13 mouse cellular contexts compared by ENCODE assay signal in the genomic region with DNA sequence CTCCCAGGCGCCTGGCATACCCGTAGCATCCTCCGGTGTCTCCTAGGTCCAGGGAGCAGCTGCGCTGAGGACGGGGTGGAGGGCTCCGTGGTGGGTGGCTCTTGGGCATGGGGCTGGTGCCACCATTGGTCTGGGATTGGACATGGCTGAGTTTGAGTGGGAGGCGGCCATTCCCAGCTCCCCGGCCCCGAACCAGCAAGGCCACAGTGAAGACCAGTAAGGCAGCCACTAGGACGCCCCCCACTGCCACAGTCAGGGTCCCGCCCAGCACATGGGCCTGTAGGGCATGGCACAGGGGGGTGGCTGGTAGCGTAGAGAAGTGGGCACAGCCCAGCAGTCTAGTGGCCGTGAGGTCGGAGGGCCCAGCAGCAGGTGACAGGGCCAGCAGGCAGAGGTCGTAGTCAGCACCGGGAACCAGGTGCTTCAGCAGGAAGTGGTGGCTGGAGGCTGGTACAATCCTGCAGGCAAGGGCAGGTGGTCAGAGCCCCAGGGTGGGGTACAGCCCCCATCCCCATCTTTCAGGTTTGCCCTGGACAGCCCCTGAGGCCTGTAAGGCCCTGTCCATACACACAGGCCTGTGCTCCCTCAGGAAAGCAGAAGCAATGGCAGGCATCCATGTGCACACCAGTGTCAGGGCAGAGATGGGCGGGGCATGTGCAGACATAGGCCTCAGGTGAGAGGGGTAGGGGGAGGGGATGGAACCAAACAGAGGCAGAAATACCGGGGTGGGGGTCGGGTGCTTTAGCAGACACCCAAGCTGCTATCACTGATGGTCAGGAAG. TPM values are rescaled to one million over a fixed set of nuclear protein-coding genes. Genes with fewer than 3 reads are reported as not detected.
A peak's percentile ranks its signal among the peaks of the same experiment; 100 is the strongest.
DNase-seq lines count a peak whose midpoint lies in the region; ATAC-seq lines count a peak whose summit lies in the region.
"Had no signal": no experiment of that assay in that cellular context is flagged by ENCODE, and none has a peak within 500 bp of the region (broad histone marks: within the 10 kb centered on the region; RNA-seq: fewer than 3 reads in every experiment).

No protein-coding gene starts in this region.

- H3K9ac ChIP-seq in forebrain, embryonic 15.5 days (replicated peaks): peak overlapping the region; percentile 13; the same call in 1 of the 2 replicates
- H3K9ac ChIP-seq in forebrain, embryonic 16.5 days (replicated peaks; ENCODE audit: low read depth, low read length): no peak overlapping the region
- no peak overlapping the region for H3K9ac ChIP-seq in midbrain, embryonic 15.5 days
- no peak overlapping the region for H3K9ac ChIP-seq in hindbrain, embryonic 14.5 days
- 0 out of 2 replicates have a peak overlapping the region, but pooled peaks have one; percentile 4 for H3K9ac ChIP-seq in neural tube, embryonic 15.5 days (replicated peaks)
- H3K9ac ChIP-seq: heart, embryonic 13.5 days; lung, embryonic 14.5 days had no signal

- H3K4me1 ChIP-seq in forebrain, embryonic 15.5 days: peaks cover 42% of the 10 kb centered on the region
- peaks cover 32% of the 10 kb centered on the region for H3K4me1 ChIP-seq in forebrain, embryonic 16.5 days (replicated peaks; ENCODE audit: control insufficient read depth, insufficient read depth, low read length)
- peaks cover 47% of the 10 kb centered on the region for H3K4me1 ChIP-seq in midbrain, embryonic 10.5 days
- peaks cover 38% of the 10 kb centered on the region for H3K4me1 ChIP-seq in midbrain, embryonic 15.5 days
- peaks cover 26% of the 10 kb centered on the region for H3K4me1 ChIP-seq in hindbrain, embryonic 14.5 days (replicated peaks; ENCODE audit: control insufficient read depth, insufficient read depth, low read length)
- peaks cover 52% of the 10 kb centered on the region for H3K4me1 ChIP-seq in neural tube, embryonic 15.5 days

- WGBS in forebrain, embryonic 15.5 days: 91% methylated on average over 19 of the region's 19 CpGs
- WGBS in forebrain, embryonic 16.5 days: 88% methylated on average over 19 of the region's 19 CpGs
- WGBS in midbrain, embryonic 10.5 days: 90% methylated on average over 19 of the region's 19 CpGs
- WGBS in midbrain, embryonic 15.5 days: 90% methylated on average over 19 of the region's 19 CpGs
- 88% methylated on average over 19 of the region's 19 CpGs for WGBS in hindbrain, embryonic 14.5 days
- WGBS in neural tube, embryonic 15.5 days: 94% methylated on average over 19 of the region's 19 CpGs

- H3K4me3 ChIP-seq in forebrain, embryonic 15.5 days: no peak overlapping the region
- no peak overlapping the region for H3K4me3 ChIP-seq in forebrain, embryonic 16.5 days (replicated peaks; ENCODE audit: low read length)
- peak overlapping the region; percentile 95; the same call in 1 of the 2 replicates for H3K4me3 ChIP-seq in midbrain, embryonic 10.5 days
- no peak overlapping the region for H3K4me3 ChIP-seq in midbrain, embryonic 15.5 days
- H3K4me3 ChIP-seq in hindbrain, embryonic 14.5 days (replicated peaks; ENCODE audit: low read length): no peak overlapping the region
- no peak overlapping the region for H3K4me3 ChIP-seq in neural tube, embryonic 15.5 days (replicated peaks)
- H3K4me3 ChIP-seq: heart, embryonic 13.5 days had no signal

- peaks cover 28% of the 10 kb centered on the region for H3K36me3 ChIP-seq in forebrain, embryonic 15.5 days
- H3K36me3 ChIP-seq in forebrain, embryonic 16.5 days (ENCODE audit: control insufficient read depth, insufficient read depth): peaks cover 5% of the 10 kb centered on the region; the same call in 1 of the 2 replicates
- H3K36me3 ChIP-seq in midbrain, embryonic 10.5 days: peaks cover 33% of the 10 kb centered on the region
- no peaks in the 10 kb centered on the region; the same call in 1 of the 2 replicates for H3K36me3 ChIP-seq in midbrain, embryonic 15.5 days (replicated peaks)
- peaks cover 36% of the 10 kb centered on the region for H3K36me3 ChIP-seq in hindbrain, embryonic 14.5 days (replicated peaks; ENCODE audit: control insufficient read depth, insufficient read depth)
- peaks cover 30% of the 10 kb centered on the region for H3K36me3 ChIP-seq in neural tube, embryonic 15.5 days

- no peaks in the 10 kb centered on the region for H3K27me3 ChIP-seq in forebrain, embryonic 15.5 days
- no peaks in the 10 kb centered on the region for H3K27me3 ChIP-seq in forebrain, embryonic 16.5 days (replicated peaks; ENCODE audit: control insufficient read depth, insufficient read depth, low read length)
- peaks cover 10% of the 10 kb centered on the region for H3K27me3 ChIP-seq in midbrain, embryonic 10.5 days (ENCODE audit: low read depth, poor library complexity, severe bottlenecking)
- no peaks in the 10 kb centered on the region for H3K27me3 ChIP-seq in midbrain, embryonic 15.5 days (replicated peaks)
- no peaks in the 10 kb centered on the region for H3K27me3 ChIP-seq in hindbrain, embryonic 14.5 days (ENCODE audit: control insufficient read depth, insufficient read depth, low read length)
- H3K27me3 ChIP-seq in neural tube, embryonic 15.5 days (replicated peaks): no peaks in the 10 kb centered on the region

- no peak overlapping the region for H3K4me2 ChIP-seq in forebrain, embryonic 15.5 days (replicated peaks)
- no peak overlapping the region for H3K4me2 ChIP-seq in forebrain, embryonic 16.5 days (ENCODE audit: low read length)
- H3K4me2 ChIP-seq in midbrain, embryonic 15.5 days: no peak overlapping the region
- H3K4me2 ChIP-seq in hindbrain, embryonic 14.5 days (replicated peaks): peak overlapping the region; percentile 21; the same call in 1 of the 2 replicates
- peak overlapping the region; percentile 90 for H3K4me2 ChIP-seq in neural tube, embryonic 15.5 days
- H3K4me2 ChIP-seq: heart, embryonic 13.5 days; lung, embryonic 14.5 days had no signal

- no peak for ATAC-seq in forebrain, embryonic 15.5 days (replicated peaks)
- ATAC-seq in forebrain, embryonic 16.5 days: no peak
- ATAC-seq in midbrain, embryonic 15.5 days (replicated peaks): no peak
- no peak for ATAC-seq in hindbrain, embryonic 14.5 days (ENCODE audit: low FRiP score)
- no peak for ATAC-seq in neural tube, embryonic 15.5 days (ENCODE audit: low FRiP score)
- ATAC-seq: activated CD4-positive, CD25-positive, alpha-beta regulatory T cell, adult 4 months had no signal

- no peak overlapping the region for H3K27ac ChIP-seq in forebrain, embryonic 15.5 days (replicated peaks)
- no peak overlapping the region for H3K27ac ChIP-seq in forebrain, embryonic 16.5 days (ENCODE audit: low read length)
- H3K27ac ChIP-seq in midbrain, embryonic 10.5 days (replicated peaks): no peak overlapping the region
- no peak overlapping the region for H3K27ac ChIP-seq in midbrain, embryonic 15.5 days
- no peak overlapping the region for H3K27ac ChIP-seq in hindbrain, embryonic 14.5 days
- H3K27ac ChIP-seq in neural tube, embryonic 15.5 days (replicated peaks): no peak overlapping the region
- H3K27ac ChIP-seq: heart, embryonic 13.5 days; layer of hippocampus, adult 2 months had no signal

- no peaks in the 10 kb centered on the region for H3K9me3 ChIP-seq in forebrain, embryonic 15.5 days
- H3K9me3 ChIP-seq in forebrain, embryonic 16.5 days (ENCODE audit: control insufficient read depth, low read length): no peaks in the 10 kb centered on the region
- H3K9me3 ChIP-seq in midbrain, embryonic 10.5 days (replicated peaks): no peaks in the 10 kb centered on the region
- H3K9me3 ChIP-seq in midbrain, embryonic 15.5 days: no peaks in the 10 kb centered on the region
- H3K9me3 ChIP-seq in hindbrain, embryonic 14.5 days (ENCODE audit: control insufficient read depth, low read length): no peaks in the 10 kb centered on the region
- H3K9me3 ChIP-seq in neural tube, embryonic 15.5 days (replicated peaks): no peaks in the 10 kb centered on the region
- H3K9me3 ChIP-seq: heart, embryonic 13.5 days; megakaryocyte, embryonic 14.5 days had no signal

- no peak for DNase-seq in midbrain, embryonic 10.5 days (ENCODE audit: low spot score)
- no peak for DNase-seq in hindbrain, embryonic 14.5 days (ENCODE audit: low spot score)
- DNase-seq in urinary bladder, postnatal 4 days (ENCODE audit: low spot score in 2 of 2): no peak
- DNase-seq: gastrocnemius, postnatal 14 days; lung, embryonic 14.5 days had no signal

RNA-seq across cellular contexts. Expression of gene Lrfn4, which starts 3.1 kb away (rescaled TPM):
- polyA plus RNA-seq in forebrain, embryonic 15.5 days (2015; fragmentation: Nextera tagmentation; extraction: Ambion mirVana): 10.9 and 11.7 TPM in 2 replicates
- polyA plus RNA-seq in forebrain, embryonic 16.5 days (2015; fragmentation: Nextera tagmentation; extraction: Ambion mirVana): 8.9 and 9.2 TPM in 2 replicates
- 5.6 and 6.5 TPM in 2 replicates for polyA plus RNA-seq in midbrain, embryonic 10.5 days (2016; fragmentation: Nextera tagmentation; extraction: Ambion mirVana)
- polyA plus RNA-seq in midbrain, embryonic 15.5 days (2015; fragmentation: Nextera tagmentation; extraction: Ambion mirVana): 12.7 and 13.9 TPM in 2 replicates
- polyA plus RNA-seq in hindbrain, embryonic 14.5 days (2014; fragmentation: Nextera tagmentation; extraction: Ambion mirVana): 17.9 and 18.9 TPM in 2 replicates
- polyA plus RNA-seq in neural tube, embryonic 15.5 days (2015; fragmentation: Nextera tagmentation; extraction: Ambion mirVana): 10.5 and 12.5 TPM in 2 replicates

RNA-seq across cellular contexts. Expression of gene Rce1, which starts 13.1 kb away (rescaled TPM):
- 53.8 and 56.5 TPM in 2 replicates for polyA plus RNA-seq in forebrain, embryonic 15.5 days (2015; fragmentation: Nextera tagmentation; extraction: Ambion mirVana)
- polyA plus RNA-seq in forebrain, embryonic 16.5 days (2015; fragmentation: Nextera tagmentation; extraction: Ambion mirVana): 53.8 and 59.0 TPM in 2 replicates
- 80.7 and 87.0 TPM in 2 replicates for polyA plus RNA-seq in midbrain, embryonic 10.5 days (2016; fragmentation: Nextera tagmentation; extraction: Ambion mirVana)
- 53.7 and 54.1 TPM in 2 replicates for polyA plus RNA-seq in midbrain, embryonic 15.5 days (2015; fragmentation: Nextera tagmentation; extraction: Ambion mirVana)
- polyA plus RNA-seq in hindbrain, embryonic 14.5 days (2014; fragmentation: Nextera tagmentation; extraction: Ambion mirVana): 47.0 and 53.3 TPM in 2 replicates
- 49.1 and 49.8 TPM in 2 replicates for polyA plus RNA-seq in neural tube, embryonic 15.5 days (2015; fragmentation: Nextera tagmentation; extraction: Ambion mirVana)

Comparison
In these comparisons a context has a peak if more than half of its experiments do, and no peak if none do; other contexts are left out.
1. H3K9ac ChIP-seq: peak in forebrain, embryonic 15.5 days (single experiment) and neural tube, embryonic 15.5 days (single experiment); none in forebrain, embryonic 16.5 days (single experiment), midbrain, embryonic 15.5 days (single experiment) and hindbrain, embryonic 14.5 days (single experiment).
2. H3K4me2 ChIP-seq: peak in hindbrain, embryonic 14.5 days (single experiment) and neural tube, embryonic 15.5 days (single experiment); none in forebrain, embryonic 15.5 days (single experiment), forebrain, embryonic 16.5 days (single experiment) and midbrain, embryonic 15.5 days (single experiment).